Mouse (Mus musculus) hindbrain, embryonic 14.5 days (tissue): ENCODE data around the gene Ptprg. TPM values are rescaled to one million over a fixed set of nuclear protein-coding genes. Genes with fewer than 3 reads are reported as not detected.

Source experiments
- ATAC-seq: fragments of 200-750 bp; cut with Nextera tagmentation; 2 replicates; pipeline ENCODE4 v1.8.0; 2017; ENCODE audit warnings: moderate number of reproducible peaks, mild to moderate bottlenecking, moderate TSS enrichment, moderate library complexity; ENCODE audit not compliant: low FRiP score
- DNase-seq: peaks from one replicate; pipeline ENCODE4 v3.0.0-alpha.2; 2015; ENCODE audit warnings: low spot score
- H3K27ac ChIP-seq: fragments of 300-500 bp; sonication (generic); 2 replicates; pipeline ENCODE4 v1.5.1; 2014; ENCODE audit warnings: mild to moderate bottlenecking, moderate library complexity
- H3K27me3 ChIP-seq: fragments of 300-500 bp; sonication (generic); 2 replicates; pipeline ENCODE4 v1.6.1; 2014; ENCODE audit warnings: mild to moderate bottlenecking, low read length, mixed read lengths; ENCODE audit not compliant: control insufficient read depth, insufficient read depth
- H3K36me3 ChIP-seq: fragments of 300-500 bp; sonication (generic); replicated peaks from 2 replicates; pipeline ENCODE4 v1.6.1; 2014; ENCODE audit not compliant: control insufficient read depth, insufficient read depth
- H3K4me1 ChIP-seq: fragments of 300-500 bp; sonication (generic); replicated peaks from 2 replicates; pipeline ENCODE4 v1.6.1; 2014; ENCODE audit warnings: antibody characterized with exemption, low read length, mixed read lengths; ENCODE audit not compliant: control insufficient read depth, insufficient read depth
- H3K4me2 ChIP-seq: fragments of 300-500 bp; sonication (generic); replicated peaks from 2 replicates; pipeline ENCODE4 v1.6.1; 2014; ENCODE audit warnings: mild to moderate bottlenecking, moderate library complexity
- H3K4me3 ChIP-seq: fragments of 300-500 bp; sonication (generic); replicated peaks from 2 replicates; pipeline ENCODE4 v1.5.1; 2014; ENCODE audit warnings: mild to moderate bottlenecking, low read length
- H3K9ac ChIP-seq: fragments of 300-500 bp; sonication (generic); 2 replicates; pipeline ENCODE4 v1.6.1; 2014
- H3K9me3 ChIP-seq: fragments of 300-500 bp; sonication (generic); 2 replicates; pipeline ENCODE4 v1.6.1; 2016; ENCODE audit warnings: low read length; ENCODE audit not compliant: control insufficient read depth
- WGBS: fragments of 180-500 bp; shearing (Covaris S2); extraction: QIAGEN DNeasy Blood & Tissue Kit; methylation state at CpG from one replicate; pipeline ENCODE4 v1.1.7; 2014; 5-methylcytosine and 5-hydroxymethylcytosine counted together
- polyA plus RNA-seq: library from polyadenylated mRNA; unstranded; fragments of >200 nt; fragmentation: Nextera tagmentation; extraction: Ambion mirVana; gene quantifications from 2 replicates; pipeline ENCODE4 v1.2.1, GENCODE M21; 2014

Gene Ptprg
- polyA plus RNA-seq: 49.0 and 51.0 TPM in 2 replicates

DNA sequence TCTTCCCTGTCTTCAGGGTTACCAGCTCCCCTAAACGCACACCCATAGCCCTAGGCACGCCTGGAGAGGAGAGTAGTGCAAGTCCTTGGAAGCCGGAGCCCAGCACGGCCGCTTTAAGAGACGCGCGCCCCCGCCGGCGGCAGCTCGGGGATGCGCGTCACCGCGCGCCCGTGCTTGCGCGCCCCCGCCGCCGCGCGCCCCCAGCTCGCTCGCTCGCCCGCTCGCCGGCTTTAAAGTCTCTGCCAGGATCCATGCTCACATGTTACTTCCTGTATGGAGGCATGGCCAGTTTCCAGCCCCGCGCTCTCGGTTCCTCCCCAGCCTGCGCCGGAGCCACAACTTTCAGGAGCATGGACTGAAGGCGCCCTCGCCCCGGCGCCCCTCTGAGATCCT, at the start of gene Ptprg:
Gene Ptprg (plus strand): TSS at position 260 of the 393 bp plus-strand sequence.
- H3K9ac ChIP-seq: peak within 1 kb of the TSS; percentile 86
- H3K27me3 ChIP-seq: no peaks in the 10 kb centered on the region
- peak within 1 kb of the TSS; percentile 69 for H3K4me2 ChIP-seq
- H3K4me1 ChIP-seq: peaks cover 25% of the 10 kb centered on the region
- H3K9me3 ChIP-seq: no peaks in the 10 kb centered on the region
- ATAC-seq (peak; percentile 90), DNase-seq (peak; percentile 93)
- WGBS: 1% methylated on average over 39 of the region's 40 CpGs
- peak within 1 kb of the TSS; percentile 83 for H3K4me3 ChIP-seq
- peak within 1 kb of the TSS; percentile 96 for H3K27ac ChIP-seq
- no peaks in the 10 kb centered on the region for H3K36me3 ChIP-seq

DNA sequence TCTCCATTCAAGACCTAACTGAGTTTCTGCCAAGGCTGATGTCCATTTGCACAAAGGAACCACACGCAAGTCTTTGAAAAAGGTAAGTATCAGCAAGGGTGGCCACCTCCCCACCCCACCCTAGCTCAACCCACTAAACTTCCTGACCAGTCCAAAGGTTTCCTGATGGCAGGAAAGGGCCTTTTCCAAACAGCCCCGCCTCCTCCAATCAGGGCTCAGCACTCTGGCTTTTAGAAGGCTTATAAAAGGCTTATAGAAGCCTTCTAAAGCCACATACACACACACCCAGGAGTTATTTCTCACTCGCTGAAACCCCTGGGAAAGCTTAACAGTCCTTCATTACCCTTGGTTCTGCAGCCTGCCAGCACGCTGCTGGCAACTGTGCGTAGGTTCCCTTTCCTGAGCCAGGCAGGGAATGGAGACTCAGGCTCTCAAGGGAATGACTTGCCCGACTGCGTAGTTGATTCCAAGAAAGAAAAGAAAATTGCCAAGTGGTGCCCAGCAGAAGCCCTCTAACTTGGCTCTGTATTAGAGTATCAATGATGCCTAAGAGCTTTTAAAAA, 49.4 kb upstream of the Ptprg start:
- no peak overlapping the region for H3K9ac ChIP-seq
- no peaks in the 10 kb centered on the region for H3K27me3 ChIP-seq
- H3K4me1 ChIP-seq: no peaks in the 10 kb centered on the region
- H3K9me3 ChIP-seq: no peaks in the 10 kb centered on the region
- WGBS: 68% methylated on average over 7 of the region's 7 CpGs
- H3K4me2 ChIP-seq: no peak overlapping the region
- ATAC-seq: no peak
- no peak overlapping the region for H3K4me3 ChIP-seq
- H3K36me3 ChIP-seq: no peaks in the 10 kb centered on the region
- H3K27ac ChIP-seq: no peak overlapping the region
- no peak for DNase-seq

DNA sequence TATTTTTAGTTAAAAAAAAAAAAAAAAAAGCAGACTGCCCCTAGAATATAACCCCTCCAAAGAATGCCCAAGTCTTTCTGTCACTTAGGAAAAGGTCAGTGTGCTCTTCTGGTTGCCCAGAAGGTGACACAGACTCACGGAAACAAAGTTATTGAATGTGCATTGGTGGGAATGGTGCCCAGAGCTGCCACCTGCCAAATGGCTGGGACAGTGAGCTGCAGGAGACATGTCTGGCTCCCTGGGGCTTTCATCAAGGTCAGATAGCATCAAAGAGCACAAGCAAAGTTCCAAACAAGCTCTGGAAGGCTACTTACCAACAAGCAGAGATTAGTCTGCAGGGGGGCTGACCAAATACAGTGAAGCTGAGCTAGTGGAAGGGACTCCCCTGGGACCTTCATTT, 43.2 kb upstream of the Ptprg start:
- WGBS: 63% methylated on average over 1 of the region's 1 CpGs
- Histone ChIP-seq H3K9ac (no peak overlapping the region), H3K4me2 (no peak overlapping the region), H3K36me3 (no peaks in the 10 kb centered on the region), H3K27ac (no peak overlapping the region), H3K4me3 (no peak overlapping the region), H3K9me3 (no peaks in the 10 kb centered on the region), H3K27me3 (no peaks in the 10 kb centered on the region), H3K4me1 (no peaks in the 10 kb centered on the region)
- DNase-seq (no peak), ATAC-seq (no peak)

DNA sequence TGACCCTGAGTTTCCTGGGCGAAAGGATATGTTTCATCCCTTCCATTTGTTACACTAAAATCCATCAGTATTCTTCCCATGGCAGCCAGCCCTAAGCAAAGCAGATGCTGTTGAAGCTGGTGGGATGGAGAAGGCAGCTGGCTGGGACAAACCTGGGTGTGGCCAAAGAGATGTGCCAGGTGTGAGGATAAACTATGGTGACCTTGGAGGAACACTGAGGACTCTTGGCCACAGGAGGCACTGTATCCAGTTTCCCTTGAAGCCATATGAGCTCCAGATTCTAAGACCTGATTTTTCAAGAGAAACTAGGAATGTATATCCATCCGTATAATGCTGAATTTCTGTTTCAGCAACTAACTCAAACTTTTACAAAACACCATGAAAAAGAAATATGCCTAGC, 34.2 kb upstream of the Ptprg start:
- Histone ChIP-seq H3K36me3 (no peaks in the 10 kb centered on the region), H3K27me3 (no peaks in the 10 kb centered on the region), H3K4me1 (no peaks in the 10 kb centered on the region), H3K4me3 (no peak overlapping the region), H3K9me3 (no peaks in the 10 kb centered on the region), H3K27ac (no peak overlapping the region), H3K4me2 (no peak overlapping the region), H3K9ac (no peak overlapping the region)
- ATAC-seq: no peak
- DNase-seq: no peak
- 95% methylated on average over 2 of the region's 2 CpGs for WGBS

DNA sequence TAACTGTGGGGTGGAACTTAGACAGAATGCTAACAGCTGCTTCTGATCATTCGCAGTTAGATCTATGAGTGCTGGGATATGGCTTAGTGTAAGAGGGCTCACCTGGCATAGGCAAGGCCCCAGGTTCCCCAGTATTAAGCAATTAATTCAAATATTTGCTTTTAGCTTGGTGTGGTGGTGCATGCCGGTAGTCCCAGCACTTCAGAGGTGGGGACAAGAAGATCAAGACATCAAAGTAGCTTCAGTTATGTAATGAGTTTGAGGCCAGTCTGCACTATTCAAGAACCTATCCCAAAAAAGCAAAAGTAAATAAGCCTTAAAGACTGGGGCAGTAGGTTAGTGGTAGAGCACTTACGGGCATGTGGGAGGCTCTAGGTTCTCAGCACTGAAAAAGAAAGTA, 30.3 kb upstream of the Ptprg start:
- Histone ChIP-seq H3K9ac (no peak overlapping the region), H3K4me1 (no peaks in the 10 kb centered on the region), H3K27ac (no peak overlapping the region), H3K36me3 (no peaks in the 10 kb centered on the region), H3K4me2 (no peak overlapping the region), H3K27me3 (no peaks in the 10 kb centered on the region), H3K4me3 (no peak overlapping the region), H3K9me3 (no peaks in the 10 kb centered on the region)
- 93% methylated on average over 3 of the region's 3 CpGs for WGBS
- ATAC-seq (no peak), DNase-seq (no peak)

DNA sequence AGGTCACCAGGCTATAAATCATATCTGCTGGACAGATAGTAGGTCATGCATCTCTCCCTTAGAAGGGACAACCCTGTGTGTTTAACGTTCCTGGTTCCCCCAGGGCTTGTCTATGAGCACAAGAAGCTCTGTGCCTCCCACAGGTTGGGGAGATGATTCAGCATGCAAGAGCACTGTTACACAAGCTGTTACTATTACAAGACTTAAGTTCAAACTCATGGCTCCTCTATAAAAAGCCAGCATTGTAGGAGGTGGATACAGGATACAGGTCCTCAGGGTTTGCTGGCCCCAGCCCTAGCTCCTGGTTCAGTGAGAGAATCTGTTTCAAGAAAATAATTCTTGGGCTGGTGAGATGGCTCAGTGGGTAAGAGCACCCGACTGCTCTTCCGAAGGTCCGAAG, 23.7 kb upstream of the Ptprg start:
- Histone ChIP-seq H3K4me2 (no peak overlapping the region), H3K9me3 (no peaks in the 10 kb centered on the region), H3K36me3 (no peaks in the 10 kb centered on the region), H3K4me3 (no peak overlapping the region), H3K27me3 (no peaks in the 10 kb centered on the region), H3K27ac (no peak overlapping the region), H3K9ac (no peak overlapping the region), H3K4me1 (0 out of 2 replicates have a peak, but pooled peaks cover 5% of the 10 kb centered on the region)
- WGBS: 90% methylated on average over 4 of the region's 4 CpGs
- DNase-seq (no peak), ATAC-seq (no peak)

DNA sequence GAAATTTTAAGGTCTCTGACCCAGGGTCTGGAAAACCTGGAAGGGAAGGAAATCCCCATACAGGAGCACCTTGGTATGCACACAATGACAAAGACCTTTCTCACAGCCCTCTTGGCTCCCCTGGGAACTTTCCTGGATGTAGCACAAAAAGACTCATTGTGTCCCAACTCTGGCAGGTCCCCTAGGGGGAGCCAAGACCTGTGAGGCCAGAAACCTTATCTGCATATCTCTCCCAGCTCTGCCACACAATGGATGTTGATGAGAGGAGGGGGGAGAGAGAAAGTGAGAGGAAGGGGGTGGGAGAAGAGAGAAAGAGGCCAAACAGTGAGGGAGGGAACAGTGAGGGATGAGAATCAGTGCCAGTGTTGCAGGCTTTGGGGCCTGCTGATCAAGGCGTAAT, 18.9 kb upstream of the Ptprg start:
- ATAC-seq (peak; percentile 40; the same call in 1 of the 2 replicates), DNase-seq (no peak)
- 40% methylated on average over 1 of the region's 1 CpGs for WGBS
- no peaks in the 10 kb centered on the region for H3K36me3 ChIP-seq
- H3K27ac ChIP-seq: no peak overlapping the region
- 0 out of 2 replicates have a peak, but pooled peaks cover 5% of the 10 kb centered on the region for H3K4me1 ChIP-seq
- H3K27me3 ChIP-seq: no peaks in the 10 kb centered on the region
- H3K4me3 ChIP-seq: no peak overlapping the region
- H3K4me2 ChIP-seq: no peak overlapping the region
- H3K9me3 ChIP-seq: no peaks in the 10 kb centered on the region
- H3K9ac ChIP-seq: no peak overlapping the region

DNA sequence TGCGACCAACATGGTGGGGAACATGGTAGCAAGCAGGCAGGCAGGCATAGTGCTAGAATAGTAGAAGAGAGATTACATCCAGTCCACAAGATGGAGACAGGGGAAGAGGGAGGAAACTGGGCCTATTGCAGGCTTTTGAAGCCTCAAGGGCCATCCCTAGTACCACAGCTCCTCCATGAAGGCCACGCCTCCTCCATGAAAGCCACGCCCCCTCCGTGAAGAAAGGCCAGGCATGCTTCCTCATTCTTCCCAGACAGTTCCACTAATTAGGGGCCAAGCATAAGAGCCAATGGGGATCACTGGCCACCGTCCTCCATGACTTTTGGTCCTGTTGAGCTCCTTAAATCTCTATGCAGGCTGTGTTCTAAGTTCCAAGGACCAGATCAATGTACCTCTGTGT, 17.2 kb upstream of the Ptprg start:
- ATAC-seq: no peak
- Histone ChIP-seq H3K36me3 (no peaks in the 10 kb centered on the region), H3K27ac (no peak overlapping the region), H3K9ac (no peak overlapping the region), H3K4me3 (no peak overlapping the region), H3K27me3 (no peaks in the 10 kb centered on the region), H3K9me3 (no peaks in the 10 kb centered on the region), H3K4me2 (no peak overlapping the region), H3K4me1 (0 out of 2 replicates have a peak, but pooled peaks cover 5% of the 10 kb centered on the region)
- 77% methylated on average over 5 of the region's 5 CpGs for WGBS
- DNase-seq: no peak

DNA sequence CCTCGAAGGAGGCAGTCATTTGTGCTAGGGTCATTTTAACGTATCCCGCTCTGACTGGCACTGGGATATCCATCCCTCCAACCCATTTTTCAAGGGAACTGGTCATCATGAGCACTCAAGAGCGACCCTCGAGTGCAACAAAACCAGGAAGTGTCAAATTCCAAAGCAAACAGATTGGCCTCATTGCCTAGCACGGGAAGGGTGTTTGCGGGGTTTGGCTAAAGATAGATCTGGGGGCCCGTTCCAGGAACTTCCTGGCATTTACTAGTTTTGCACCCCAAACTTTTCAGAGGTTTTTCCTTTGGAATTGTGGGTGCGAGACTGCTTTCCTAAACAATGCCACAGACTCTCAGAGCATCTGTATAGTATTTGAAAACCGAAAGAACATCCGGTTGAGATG, 1.4 kb upstream of the Ptprg start:
- no peaks in the 10 kb centered on the region for H3K27me3 ChIP-seq
- DNase-seq (no peak), ATAC-seq (no peak)
- 0 out of 2 replicates have a peak overlapping the region, but pooled peaks have one; percentile 86 for H3K9ac ChIP-seq
- no peak overlapping the region; the same call in 1 of the 2 replicates for H3K27ac ChIP-seq
- H3K36me3 ChIP-seq: no peaks in the 10 kb centered on the region
- H3K4me3 ChIP-seq: peak overlapping the region; percentile 83
- no peaks in the 10 kb centered on the region for H3K9me3 ChIP-seq
- WGBS: 26% methylated on average over 11 of the region's 11 CpGs
- H3K4me1 ChIP-seq: peaks cover 13% of the 10 kb centered on the region
- peak overlapping the region; percentile 69 for H3K4me2 ChIP-seq
